ENCODE assay signal across 13 mouse cellular contexts in the genomic region with DNA sequence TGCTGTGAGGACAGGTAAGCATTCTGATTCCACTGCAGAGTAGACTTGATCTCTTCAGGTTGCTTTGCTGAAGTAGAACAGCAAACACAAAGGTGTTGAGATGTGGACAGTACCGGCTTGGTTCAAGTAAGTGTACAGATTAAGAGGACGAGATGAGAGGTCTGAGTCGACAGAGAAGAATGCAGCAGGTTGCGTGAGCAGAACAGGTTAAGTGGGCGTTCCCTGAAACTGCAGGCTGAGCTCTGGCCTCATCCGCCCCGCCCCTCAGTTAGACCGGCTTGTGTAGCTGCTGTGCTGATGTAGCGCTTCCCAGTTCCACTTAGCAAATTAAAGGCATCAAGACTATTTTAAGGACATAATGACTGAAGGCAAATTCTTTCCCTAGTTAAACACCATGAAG.
DNase-seq lines count a peak whose midpoint lies in the region; ATAC-seq and TF ChIP-seq lines count a peak whose summit lies in the region.
"Had no signal": no experiment of that assay in that cellular context is flagged by ENCODE, and none has a peak within 500 bp of the region (broad histone marks: within the 10 kb centered on the region; RNA-seq: fewer than 3 reads in every experiment).

No protein-coding gene starts in this region.

- WGBS in limb, embryonic 11.5 days = 52% methylated on average over 9 of the region's 9 CpGs
- whole genome bisulfite sequencing in limb, embryonic 10.5 days = 59% methylated on average over 9 of the region's 9 CpGs
- 47% methylated on average over 9 of the region's 9 CpGs for WGBS in embryonic facial prominence, embryonic 14.5 days
- WGBS in lung, embryonic 14.5 days = 53% methylated on average over 9 of the region's 9 CpGs
- 67% methylated on average over 9 of the region's 9 CpGs for WGBS in hindbrain, embryonic 16.5 days

- no peak for ATAC-seq in limb, embryonic 11.5 days (ENCODE audit: insufficient number of reproducible peaks, low FRiP score, low TSS enrichment, low read depth)
- ATAC-seq in embryonic facial prominence, embryonic 14.5 days (ENCODE audit: low read depth) = peak; percentile 77; the same call in 1 of the 2 replicates
- ATAC-seq in lung, embryonic 14.5 days (ENCODE audit: insufficient read depth) = peak; percentile 80
- no peak for ATAC-seq in hindbrain, embryonic 16.5 days
- ATAC-seq: hindbrain, postnatal 0 days; liver, postnatal 0 days had no signal

- H3K9ac ChIP-seq in limb, embryonic 11.5 days (ENCODE audit: low read length) = no peak overlapping the region
- no peak overlapping the region for H3K9ac ChIP-seq in embryonic facial prominence, embryonic 14.5 days (ENCODE audit: low read depth, low read length)
- no peak overlapping the region for H3K9ac ChIP-seq in lung, embryonic 14.5 days
- H3K9ac ChIP-seq in hindbrain, embryonic 16.5 days (ENCODE audit: low read depth, low read length) = no peak overlapping the region
- H3K9ac ChIP-seq: embryonic facial prominence, embryonic 15.5 days; liver, postnatal 0 days had no signal

- no peaks in the 10 kb centered on the region for H3K4me1 ChIP-seq in limb, embryonic 11.5 days (ENCODE audit: control insufficient read depth, insufficient read depth, low read length)
- H3K4me1 ChIP-seq in limb, embryonic 10.5 days = no peaks in the 10 kb centered on the region
- no peaks in the 10 kb centered on the region for H3K4me1 ChIP-seq in embryonic facial prominence, embryonic 14.5 days (ENCODE audit: control insufficient read depth, insufficient read depth, low read length)
- no peaks in the 10 kb centered on the region for H3K4me1 ChIP-seq in lung, embryonic 14.5 days (ENCODE audit: insufficient read depth)
- H3K4me1 ChIP-seq in hindbrain, embryonic 16.5 days (ENCODE audit: control insufficient read depth, insufficient read depth, low read depth, low read length) = no peaks in the 10 kb centered on the region
- H3K4me1 ChIP-seq: embryonic facial prominence, embryonic 15.5 days had no signal

- no peak overlapping the region for H3K4me3 ChIP-seq in limb, embryonic 11.5 days (ENCODE audit: low read depth, low read length)
- H3K4me3 ChIP-seq in limb, embryonic 10.5 days = no peak overlapping the region
- no peak overlapping the region for H3K4me3 ChIP-seq in embryonic facial prominence, embryonic 14.5 days (ENCODE audit: low read depth, low read length)
- H3K4me3 ChIP-seq in lung, embryonic 14.5 days (ENCODE audit: low read depth, low read length) = no peak overlapping the region
- no peak overlapping the region for H3K4me3 ChIP-seq in hindbrain, embryonic 16.5 days (ENCODE audit: low read length)
- H3K4me3 ChIP-seq: embryonic facial prominence, embryonic 15.5 days; heart, adult 2 months; left cerebral cortex, adult 2 months had no signal

- TF ChIP-seq CTCF in lung, embryonic 14.5 days (IDR thresholded peaks at IDR 0.05; ENCODE audit: low read depth) = no peak

- no peak overlapping the region for H3K4me2 ChIP-seq in limb, embryonic 11.5 days (ENCODE audit: low read depth, severe bottlenecking)
- H3K4me2 ChIP-seq in embryonic facial prominence, embryonic 14.5 days (ENCODE audit: low read depth, low read length) = no peak overlapping the region
- H3K4me2 ChIP-seq in lung, embryonic 14.5 days = no peak overlapping the region
- no peak overlapping the region for H3K4me2 ChIP-seq in hindbrain, embryonic 16.5 days (ENCODE audit: low read length)
- H3K4me2 ChIP-seq: embryonic facial prominence, embryonic 15.5 days had no signal

- peak; percentile 22 for DNase-seq in limb, embryonic 11.5 days (ENCODE audit: low spot score)
- no peak for DNase-seq in limb, embryonic 10.5 days (ENCODE audit: low spot score)
- DNase-seq in embryonic facial prominence, embryonic 14.5 days (ENCODE audit: low spot score) = peak; percentile 57
- DNase-seq in lung, embryonic 14.5 days = peak; percentile 51
- peak; percentile 28 to 43 for DNase-seq in urinary bladder, postnatal 36 days (ENCODE audit: low spot score in 2 of 2)
- no peak for DNase-seq in gastrocnemius, postnatal 4 days (ENCODE audit: low spot score in 2 of 2)
- DNase-seq: heart, adult 2 months; liver, postnatal 0 days; spleen, adult 18-20 months had no signal

- H3K9me3 ChIP-seq in limb, embryonic 11.5 days (ENCODE audit: control insufficient read depth, low read length) = no peaks in the 10 kb centered on the region
- H3K9me3 ChIP-seq in limb, embryonic 10.5 days (replicated peaks) = no peaks in the 10 kb centered on the region
- no peaks in the 10 kb centered on the region for H3K9me3 ChIP-seq in embryonic facial prominence, embryonic 14.5 days (ENCODE audit: control insufficient read depth, low read length)
- no peaks in the 10 kb centered on the region for H3K9me3 ChIP-seq in lung, embryonic 14.5 days (ENCODE audit: low read depth, low read length)
- no peaks in the 10 kb centered on the region for H3K9me3 ChIP-seq in hindbrain, embryonic 16.5 days (ENCODE audit: control insufficient read depth, low read length)
- H3K9me3 ChIP-seq: embryonic facial prominence, embryonic 15.5 days had no signal

- no peaks in the 10 kb centered on the region for H3K36me3 ChIP-seq in limb, embryonic 11.5 days (ENCODE audit: control insufficient read depth, insufficient read depth, low read length)
- peaks cover 20% of the 10 kb centered on the region for H3K36me3 ChIP-seq in limb, embryonic 10.5 days
- H3K36me3 ChIP-seq in embryonic facial prominence, embryonic 14.5 days (ENCODE audit: control insufficient read depth, insufficient read depth, low read length) = 0 out of 2 replicates have a peak, but pooled peaks cover 4% of the 10 kb centered on the region
- H3K36me3 ChIP-seq in lung, embryonic 14.5 days (ENCODE audit: insufficient read depth) = no peaks in the 10 kb centered on the region
- H3K36me3 ChIP-seq in hindbrain, embryonic 16.5 days (ENCODE audit: control insufficient read depth, insufficient read depth, low read length) = peaks cover 2% of the 10 kb centered on the region
- H3K36me3 ChIP-seq: embryonic facial prominence, embryonic 15.5 days had no signal

- no peaks in the 10 kb centered on the region for H3K27me3 ChIP-seq in limb, embryonic 11.5 days (ENCODE audit: control insufficient read depth, insufficient read depth, low read length)
- H3K27me3 ChIP-seq in limb, embryonic 10.5 days (ENCODE audit: low read depth, poor library complexity, severe bottlenecking) = no peaks in the 10 kb centered on the region
- no peaks in the 10 kb centered on the region for H3K27me3 ChIP-seq in embryonic facial prominence, embryonic 14.5 days (replicated peaks; ENCODE audit: control insufficient read depth, insufficient read depth, low read length)
- H3K27me3 ChIP-seq in lung, embryonic 14.5 days (ENCODE audit: insufficient read depth, low read length) = no peaks in the 10 kb centered on the region
- H3K27me3 ChIP-seq in hindbrain, embryonic 16.5 days (replicated peaks; ENCODE audit: control insufficient read depth, insufficient read depth, low read length) = no peaks in the 10 kb centered on the region
- H3K27me3 ChIP-seq: embryonic facial prominence, embryonic 15.5 days had no signal

- H3K27ac ChIP-seq in limb, embryonic 11.5 days (replicated peaks; ENCODE audit: low read depth, low read length) = no peak overlapping the region
- H3K27ac ChIP-seq in limb, embryonic 10.5 days = no peak overlapping the region
- H3K27ac ChIP-seq in embryonic facial prominence, embryonic 14.5 days (replicated peaks; ENCODE audit: low read depth, low read length) = no peak overlapping the region
- H3K27ac ChIP-seq in lung, embryonic 14.5 days (ENCODE audit: low read depth) = no peak overlapping the region
- H3K27ac ChIP-seq in hindbrain, embryonic 16.5 days (ENCODE audit: low read depth, low read length) = no peak overlapping the region
- H3K27ac ChIP-seq: embryonic facial prominence, embryonic 15.5 days; heart, adult 2 months; hindbrain, postnatal 0 days; left cerebral cortex, adult 2 months had no signal

Comparison
In these comparisons a context has a peak if more than half of its experiments do, and no peak if none do; other contexts are left out.
1. DNase-seq: peak in limb, embryonic 11.5 days (single experiment), embryonic facial prominence, embryonic 14.5 days (single experiment), lung, embryonic 14.5 days (single experiment) and urinary bladder, postnatal 36 days (2 of 2); none in limb, embryonic 10.5 days (single experiment) and gastrocnemius, postnatal 4 days (0 of 2).
2. ATAC-seq: peak in embryonic facial prominence, embryonic 14.5 days (single experiment) and lung, embryonic 14.5 days (single experiment); none in limb, embryonic 11.5 days (single experiment) and hindbrain, embryonic 16.5 days (single experiment).